9 mouse cellular contexts compared by ENCODE assay signal in the genomic region with DNA sequence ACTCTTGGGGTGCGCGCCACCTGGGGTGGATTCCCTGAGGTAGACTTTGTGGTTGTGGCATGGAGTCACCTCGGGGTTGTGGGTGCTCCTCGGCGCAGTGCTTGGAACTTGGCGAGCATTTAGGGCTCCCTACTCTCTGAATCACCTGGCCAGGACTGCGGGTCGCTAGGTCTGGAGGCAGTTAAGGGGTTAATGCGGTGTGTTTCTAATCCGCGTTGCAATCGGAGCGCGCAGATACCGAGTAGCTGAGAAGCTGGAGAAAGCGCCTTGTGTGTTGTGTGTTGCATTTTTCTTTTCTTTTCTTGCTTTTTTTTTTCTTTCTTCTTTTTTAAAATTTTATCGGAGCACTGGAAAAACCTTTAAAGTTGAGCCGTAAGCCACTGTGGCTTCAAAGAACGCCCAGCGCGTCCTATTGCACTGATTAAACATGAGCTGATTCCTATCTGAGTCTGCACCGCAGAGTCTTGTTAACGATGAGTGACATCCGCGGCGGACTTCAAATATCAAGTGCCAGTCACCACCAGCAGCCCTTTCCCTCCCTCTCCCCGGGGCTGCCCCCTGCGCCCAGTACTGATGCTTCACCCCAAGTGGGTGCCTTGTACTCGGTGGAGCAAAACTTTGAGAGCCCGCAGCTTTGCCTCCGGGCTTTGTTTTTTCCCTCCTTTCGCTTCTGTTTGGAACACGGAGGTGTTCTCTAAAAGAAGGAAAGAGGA. TPM values are rescaled to one million over a fixed set of nuclear protein-coding genes. Genes with fewer than 3 reads are reported as not detected.
DNase-seq lines count a peak whose midpoint lies in the region; ATAC-seq lines count a peak whose summit lies in the region.
"Had no signal": no experiment of that assay in that cellular context is flagged by ENCODE, and none has a peak within 500 bp of the region (broad histone marks: within the 10 kb centered on the region; RNA-seq: fewer than 3 reads in every experiment).

No protein-coding gene starts in this region.

- peak overlapping the region; percentile 73 for H3K27ac ChIP-seq in heart, embryonic 10.5 days
- no peak overlapping the region for H3K27ac ChIP-seq in forebrain, embryonic 12.5 days
- H3K27ac ChIP-seq in kidney, embryonic 16.5 days (ENCODE audit: low read length) = no peak overlapping the region
- no peak overlapping the region for H3K27ac ChIP-seq in midbrain, embryonic 15.5 days

- no peaks in the 10 kb centered on the region for H3K36me3 ChIP-seq in heart, embryonic 10.5 days
- H3K36me3 ChIP-seq in forebrain, embryonic 12.5 days (replicated peaks) = no peaks in the 10 kb centered on the region
- no peaks in the 10 kb centered on the region for H3K36me3 ChIP-seq in kidney, embryonic 16.5 days (ENCODE audit: insufficient read depth, low read length)
- no peaks in the 10 kb centered on the region for H3K36me3 ChIP-seq in midbrain, embryonic 15.5 days (replicated peaks)

- 4% methylated on average over 33 of the region's 33 CpGs for WGBS in heart, embryonic 10.5 days
- 1% methylated on average over 33 of the region's 33 CpGs for WGBS in forebrain, embryonic 12.5 days
- WGBS in kidney, embryonic 16.5 days = 4% methylated on average over 33 of the region's 33 CpGs
- WGBS in midbrain, embryonic 15.5 days = 4% methylated on average over 33 of the region's 33 CpGs

- H3K4me2 ChIP-seq in forebrain, embryonic 12.5 days = peak overlapping the region; percentile 98
- peak overlapping the region; percentile 97 for H3K4me2 ChIP-seq in kidney, embryonic 16.5 days (replicated peaks; ENCODE audit: low read depth, low read length)
- peak overlapping the region; percentile 95 for H3K4me2 ChIP-seq in midbrain, embryonic 15.5 days

- H3K27me3 ChIP-seq in heart, embryonic 10.5 days (ENCODE audit: insufficient read depth, poor library complexity, severe bottlenecking) = peaks cover 33% of the 10 kb centered on the region
- H3K27me3 ChIP-seq in forebrain, embryonic 12.5 days = peaks cover 54% of the 10 kb centered on the region
- peaks cover 34% of the 10 kb centered on the region for H3K27me3 ChIP-seq in kidney, embryonic 16.5 days (ENCODE audit: insufficient read depth, low read length)
- H3K27me3 ChIP-seq in midbrain, embryonic 15.5 days (replicated peaks) = peaks cover 22% of the 10 kb centered on the region

- ATAC-seq in forebrain, embryonic 12.5 days (ENCODE audit: low FRiP score) = no peak
- no peak for ATAC-seq in kidney, embryonic 16.5 days (ENCODE audit: low FRiP score, low TSS enrichment)
- no peak for ATAC-seq in midbrain, embryonic 15.5 days (replicated peaks)

- peak overlapping the region; percentile 86 for H3K4me3 ChIP-seq in heart, embryonic 10.5 days
- H3K4me3 ChIP-seq in forebrain, embryonic 12.5 days (replicated peaks) = peak overlapping the region; percentile 35
- H3K4me3 ChIP-seq in kidney, embryonic 16.5 days (ENCODE audit: low read length) = peak overlapping the region; percentile 68
- H3K4me3 ChIP-seq in midbrain, embryonic 15.5 days = peak overlapping the region; percentile 56

- H3K9me3 ChIP-seq in heart, embryonic 10.5 days = no peaks in the 10 kb centered on the region
- no peaks in the 10 kb centered on the region for H3K9me3 ChIP-seq in forebrain, embryonic 12.5 days
- H3K9me3 ChIP-seq in kidney, embryonic 16.5 days (ENCODE audit: low read length) = no peaks in the 10 kb centered on the region
- H3K9me3 ChIP-seq in midbrain, embryonic 15.5 days = no peaks in the 10 kb centered on the region

- peaks cover 45% of the 10 kb centered on the region for H3K4me1 ChIP-seq in heart, embryonic 10.5 days
- H3K4me1 ChIP-seq in forebrain, embryonic 12.5 days = peaks cover 37% of the 10 kb centered on the region
- H3K4me1 ChIP-seq in kidney, embryonic 16.5 days (ENCODE audit: insufficient read depth, low read length) = peaks cover 33% of the 10 kb centered on the region
- H3K4me1 ChIP-seq in midbrain, embryonic 15.5 days = peaks cover 35% of the 10 kb centered on the region

- H3K9ac ChIP-seq in forebrain, embryonic 12.5 days = peak overlapping the region; percentile 38; the same call in 1 of the 2 replicates
- peak overlapping the region; percentile 57 for H3K9ac ChIP-seq in kidney, embryonic 16.5 days (replicated peaks; ENCODE audit: low read length)
- H3K9ac ChIP-seq in midbrain, embryonic 15.5 days = peak overlapping the region; percentile 13; the same call in 1 of the 2 replicates

- peak; percentile 80 for DNase-seq in heart, embryonic 10.5 days (ENCODE audit: low spot score)
- DNase-seq in heart, adult 8-10 months (ENCODE audit: low spot score) = no peak
- DNase-seq in R1 (ENCODE audit: low read depth, low spot score) = peak; percentile 9
- no peak for DNase-seq in thymus, adult 18-20 months
- no peak for DNase-seq in ovary, adult 18-20 months (ENCODE audit: low spot score)

RNA-seq across cellular contexts. Expression of gene Sdk1, which starts 2.1 kb away (rescaled TPM):
- polyA plus RNA-seq in heart, embryonic 10.5 days (2016; fragmentation: Nextera tagmentation; extraction: Ambion mirVana) = 3.1 and 4.6 TPM in 2 replicates
- total RNA-seq in heart, adult 8-10 months (2022) = 1 to 10 TPM in 2 of 4 experiments, under 1 TPM in 2; 0.63 to 1.6 (median 0.97) TPM
- 1.2 and 1.3 TPM in 2 replicates for polyA plus RNA-seq in forebrain, embryonic 12.5 days (2016; fragmentation: Nextera tagmentation; extraction: Ambion mirVana)
- polyA plus RNA-seq in kidney, embryonic 16.5 days (2015; fragmentation: Nextera tagmentation; extraction: Ambion mirVana) = 4.0 and 4.5 TPM in 2 replicates
- polyA plus RNA-seq in midbrain, embryonic 15.5 days (2015; fragmentation: Nextera tagmentation; extraction: Ambion mirVana) = 2.7 and 3.1 TPM in 2 replicates
- total RNA-seq: MEL had no signal

Comparison
In these comparisons a context has a peak if more than half of its experiments do, and no peak if none do; other contexts are left out.
1. DNase-seq: peak in heart, embryonic 10.5 days (single experiment) and R1 (single experiment); none in heart, adult 8-10 months (single experiment), thymus, adult 18-20 months (0 of 2) and ovary, adult 18-20 months (single experiment).
2. H3K4me3 ChIP-seq: peak in every context shown above with its lines; median percentile 86 in heart, embryonic 10.5 days; 68 in kidney, embryonic 16.5 days; 56 in midbrain, embryonic 15.5 days; 35 in forebrain, embryonic 12.5 days.
3. Peak in every context shown above with its lines, with median percentiles within 50 percentile points of each other: H3K4me2 ChIP-seq and H3K9ac ChIP-seq.